In the genomic region with DNA sequence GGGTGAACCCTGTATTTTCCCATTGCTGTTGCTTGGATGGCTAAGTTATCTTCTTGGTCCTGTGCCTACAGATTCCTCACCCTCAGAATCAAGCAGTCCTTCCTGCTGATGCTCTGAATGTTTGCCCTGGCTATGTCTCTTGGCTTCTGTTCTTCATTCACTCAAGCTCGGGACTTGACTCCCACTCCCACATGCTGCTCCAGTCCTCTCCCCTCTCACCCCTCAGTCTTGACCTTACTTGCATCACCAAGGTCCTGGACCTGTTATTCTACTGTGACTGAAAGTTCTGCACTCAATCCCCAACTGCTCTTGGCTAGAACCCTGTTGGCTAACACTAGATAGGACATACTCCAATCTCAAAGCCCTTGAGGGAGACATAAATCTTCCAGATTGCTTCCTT, we compare ENCODE assay signal across 20 mouse cellular contexts. TPM values are rescaled to one million over a fixed set of nuclear protein-coding genes. Genes with fewer than 3 reads are reported as not detected.
DNase-seq lines count a peak whose midpoint lies in the region.
"Had no signal": no experiment of that assay in that cellular context is flagged by ENCODE, and none has a peak within 500 bp of the region (broad histone marks: within the 10 kb centered on the region; RNA-seq: fewer than 3 reads in every experiment).

No protein-coding gene starts in this region.

- peak; percentile 12 to 22 for DNase-seq in heart, adult 9 months (ENCODE audit: low spot score in 2 of 2)
- DNase-seq in heart, postnatal 36 days = no peak
- peak; percentile 20 for DNase-seq in kidney, postnatal 14 days
- no peak for DNase-seq in kidney, adult 11 months
- peak; percentile 4 for DNase-seq in ovary, postnatal 36 days (ENCODE audit: low spot score)
- DNase-seq in ovary, postnatal 10 days (ENCODE audit: low spot score) = no peak
- DNase-seq: adrenal gland, adult 2 months; B cell, adult 2 months; cerebellum, adult 8-10 months; cerebellum, postnatal 25 days; gastrocnemius, postnatal 10 days; kidney, adult 9 months; retina, postnatal 1 day; right cerebral cortex, postnatal 14 days had no signal

- intact Hi-C loops in heart, postnatal 36 days (cut with DNase I) = no loop called here

RNA-seq across cellular contexts. Expression of gene 1700012A03Rik, which starts 22.1 kb away (rescaled TPM):
- not detected for total RNA-seq in heart, postnatal 36 days (2021)
- total RNA-seq: adrenal gland, adult 2 months; gastrocnemius, postnatal 10 days; hematopoietic stem cell, adult 5-6 weeks; layer of hippocampus, adult 2 months; layer of hippocampus, postnatal 14 days; left cerebral cortex, adult 2 months; left cerebral cortex, postnatal 25 days; megakaryocyte, adult 5-6 weeks had no signal

Comparison
In these comparisons a context has a peak if more than half of its experiments do, and no peak if none do; other contexts are left out.
1. DNase-seq: peak in heart, adult 9 months (2 of 2), kidney, postnatal 14 days (single experiment) and ovary, postnatal 36 days (single experiment); none in heart, postnatal 36 days (0 of 2), kidney, adult 11 months (single experiment) and ovary, postnatal 10 days (single experiment).